Mouse (Mus musculus) myocyte (in vitro differentiated cells): ENCODE data around the gene Zcchc8.

ENCODE experiments used
- CEBPB ChIP-seq: IDR thresholded peaks from 2 replicates; pipeline ENCODE4 v1.6.1; 2011; ENCODE audit warnings: mild to moderate bottlenecking, moderate library complexity; ENCODE audit not compliant: poor library complexity, insufficient read depth, severe bottlenecking
- E2F4 ChIP-seq: IDR thresholded peaks from one replicate; pipeline ENCODE4 v1.6.1; 2011; ENCODE audit warnings: mild to moderate bottlenecking, control low read depth, moderate library complexity; ENCODE audit not compliant: insufficient read depth
- MAX ChIP-seq: IDR thresholded peaks from one replicate; pipeline ENCODE4 v1.6.1; 2011; ENCODE audit warnings: low read depth, mild to moderate bottlenecking, control low read depth
- MYOD1 ChIP-seq, 3 experiments: IDR thresholded peaks; one replicate each; pipeline ENCODE4 v1.6.1; 2011; ENCODE audit warnings: control low read depth in 2 of 3, low read depth in 2 of 3, mild to moderate bottlenecking in 2 of 3, moderate library complexity in 1 of 3; ENCODE audit not compliant: insufficient read length in 2 of 3, control insufficient read depth in 1 of 3
- MYOG ChIP-seq, 3 experiments: IDR thresholded peaks; one replicate each; pipeline ENCODE4 v1.6.1; 2011; ENCODE audit warnings: control low read depth in 2 of 3, low read depth in 2 of 3, mild to moderate bottlenecking in 2 of 3; ENCODE audit not compliant: insufficient read length in 2 of 3, control insufficient read depth in 1 of 3, insufficient read depth in 1 of 3
- POLR2A ChIP-seq: IDR thresholded peaks from one replicate; pipeline ENCODE4 v1.6.1; 2011; ENCODE audit warnings: low read depth, mild to moderate bottlenecking, control low read depth, moderate library complexity; ENCODE audit not compliant: insufficient read length
- POLR2AphosphoS2 ChIP-seq: IDR thresholded peaks from one replicate; pipeline ENCODE4 v1.6.1; 2011; ENCODE audit warnings: low read depth, control low read depth; ENCODE audit not compliant: insufficient read length
- REST ChIP-seq: IDR thresholded peaks from one replicate; pipeline ENCODE4 v1.6.1; 2011; ENCODE audit warnings: mild to moderate bottlenecking, control low read depth, moderate library complexity; ENCODE audit not compliant: insufficient read depth, insufficient read length
- SRF ChIP-seq: IDR thresholded peaks from one replicate; pipeline ENCODE4 v1.6.1; 2011; ENCODE audit warnings: low read depth; ENCODE audit not compliant: control insufficient read depth, insufficient read length
- TCF12 ChIP-seq: IDR thresholded peaks from one replicate; pipeline ENCODE4 v1.6.1; 2011; ENCODE audit warnings: mild to moderate bottlenecking, control low read depth; ENCODE audit not compliant: poor library complexity, insufficient read depth, severe bottlenecking
- TCF3 ChIP-seq: IDR thresholded peaks from one replicate; pipeline ENCODE4 v1.6.1; 2011; ENCODE audit warnings: low read depth, control low read depth; ENCODE audit not compliant: insufficient read length
- USF1 ChIP-seq: IDR thresholded peaks from one replicate; pipeline ENCODE4 v1.6.1; 2011; ENCODE audit warnings: low read depth, mild to moderate bottlenecking, control low read depth, moderate library complexity

DNA sequence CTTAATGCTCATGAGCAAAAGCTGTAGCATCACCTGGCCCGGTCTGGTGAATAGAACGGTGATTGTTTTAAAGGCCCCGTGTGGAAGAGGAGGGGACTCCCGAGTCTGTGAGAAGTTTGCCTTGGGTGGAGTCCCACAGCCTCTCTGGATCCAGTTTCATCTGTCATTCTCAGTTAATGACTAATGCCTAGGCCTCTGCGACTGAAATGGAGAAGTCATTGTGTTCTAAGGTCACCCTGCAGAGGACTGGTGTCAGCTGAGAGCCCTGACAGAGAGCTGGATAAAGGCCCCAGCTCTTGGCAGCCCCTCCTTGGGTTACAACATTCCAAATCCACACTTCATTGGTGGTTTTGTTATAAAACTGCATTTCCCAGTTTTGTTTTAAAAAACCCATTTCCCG is 26.4 kb downstream of the Zcchc8 start:
- TF ChIP-seq POLR2A (no peak), MYOD1 (IDR thresholded peaks at IDR 0.05; ENCODE audit: control insufficient read depth in 1 of 3, insufficient read length in 2 of 3, low read depth in 2 of 3) (no peak), TCF12 (no peak), POLR2AphosphoS2 (no peak), USF1 (no peak), MAX (no peak), MYOG (IDR thresholded peaks at IDR 0.05; ENCODE audit: control insufficient read depth in 1 of 3, insufficient read depth in 1 of 3, insufficient read length in 2 of 3, low read depth in 2 of 3) (no peak), E2F4 (no peak), REST (no peak), TCF3 (no peak), CEBPB (no peak), SRF (no peak)
